Mouse (Mus musculus) testis, adult 2 months (tissue): ENCODE data around the gene 3110082I17Rik. TPM values are rescaled to one million over a fixed set of nuclear protein-coding genes. Genes with fewer than 3 reads are reported as not detected.

Source experiments
- H3K27ac ChIP-seq: fragments of 200-500 bp; 2 replicates; pipeline ENCODE4 v1.5.1; 2012; ENCODE audit warnings: low read depth, low read length; ENCODE audit not compliant: control insufficient read depth, insufficient read depth
- H3K27me3 ChIP-seq: fragments of 200-500 bp; 2 replicates; pipeline ENCODE4 v1.6.1; 2012; ENCODE audit warnings: mild to moderate bottlenecking, low read length, moderate library complexity; ENCODE audit not compliant: control insufficient read depth, insufficient read depth
- H3K36me3 ChIP-seq: fragments of 200-500 bp; 2 replicates; pipeline ENCODE4 v1.6.1; 2012; ENCODE audit warnings: mild to moderate bottlenecking, low read length; ENCODE audit not compliant: control insufficient read depth, insufficient read depth
- H3K4me1 ChIP-seq: fragments of 200-500 bp; 2 replicates; pipeline ENCODE4 v1.6.1; 2012; ENCODE audit warnings: low read length; ENCODE audit not compliant: control insufficient read depth, insufficient read depth
- H3K4me3 ChIP-seq: fragments of 200-500 bp; 2 replicates; pipeline ENCODE4 v1.5.1; 2012; ENCODE audit warnings: low read depth, mild to moderate bottlenecking, low read length, moderate library complexity, mixed read lengths; ENCODE audit not compliant: control insufficient read depth
- CTCF ChIP-seq: fragments of 200-500 bp; IDR thresholded peaks from 2 replicates; pipeline ENCODE4 v1.5.1; 2012; ENCODE audit warnings: low read depth, mild to moderate bottlenecking, inconsistent platforms, low read length, moderate library complexity; ENCODE audit not compliant: control insufficient read depth, insufficient read depth, insufficient replicate concordance
- POLR2A ChIP-seq: fragments of 200-500 bp; IDR thresholded peaks from 2 replicates; pipeline ENCODE4 v1.6.1; 2012; ENCODE audit warnings: low read depth, mild to moderate bottlenecking, inconsistent platforms, low read length, moderate library complexity; ENCODE audit not compliant: control insufficient read depth
- polyA plus RNA-seq: library from polyadenylated mRNA; depleted of rRNA; stranded (reverse); fragments of >200 nt; gene quantifications from 2 replicates; pipeline ENCODE4 v1.2.3, GENCODE M21; 2012

Gene 3110082I17Rik
- polyA plus RNA-seq, 1 experiment, result 14.9 TPM

- TF ChIP-seq CTCF, result no peak
- no peak for TF ChIP-seq POLR2A
- H3K4me1 ChIP-seq, result peaks cover 21% of the 10 kb centered on the region
- H3K27me3 ChIP-seq, result no peaks in the 10 kb centered on the region
- no peak overlapping the region for H3K27ac ChIP-seq
- H3K4me3 ChIP-seq, result no peak overlapping the region
- H3K36me3 ChIP-seq, result no peaks in the 10 kb centered on the region
These were observed 85.5 kb downstream of the 3110082I17Rik start for GRCm38 (mm10) chr5:139374841-139375240.

- Histone ChIP-seq H3K4me1 (peaks cover 13% of the 10 kb centered on the region), H3K27me3 (no peaks in the 10 kb centered on the region), H3K36me3 (no peaks in the 10 kb centered on the region), H3K4me3 (no peak overlapping the region), H3K27ac (no peak overlapping the region)
- TF ChIP-seq POLR2A (no peak), CTCF (no peak)
These were observed 86.4 kb downstream of the 3110082I17Rik start for GRCm38 (mm10) chr5:139373889-139374444.

- no peak for TF ChIP-seq POLR2A
- TF ChIP-seq CTCF, result no peak
- Histone ChIP-seq H3K36me3 (no peaks in the 10 kb centered on the region), H3K4me3 (no peak overlapping the region), H3K27ac (no peak overlapping the region), H3K27me3 (no peaks in the 10 kb centered on the region), H3K4me1 (peaks cover 7% of the 10 kb centered on the region)
These were observed 87.2 kb downstream of the 3110082I17Rik start for GRCm38 (mm10) chr5:139373126-139373525.

- TF ChIP-seq POLR2A, result peak; percentile 98
- no peak for TF ChIP-seq CTCF
- H3K4me1 ChIP-seq, result peaks cover 7% of the 10 kb centered on the region
- peak overlapping the region; percentile 82 for H3K27ac ChIP-seq
- H3K36me3 ChIP-seq, result no peaks in the 10 kb centered on the region
- H3K27me3 ChIP-seq, result no peaks in the 10 kb centered on the region
- H3K4me3 ChIP-seq, result peak overlapping the region; percentile 78
These were observed 88.5 kb downstream of the 3110082I17Rik start for GRCm38 (mm10) chr5:139371631-139372401.

- Histone ChIP-seq H3K4me3 (peak overlapping the region; percentile 78), H3K27ac (peak overlapping the region; percentile 82; the same call in 1 of the 2 replicates), H3K36me3 (no peaks in the 10 kb centered on the region), H3K27me3 (no peaks in the 10 kb centered on the region), H3K4me1 (peaks cover 7% of the 10 kb centered on the region)
- TF ChIP-seq POLR2A (no peak), CTCF (no peak)
These were observed 89.2 kb downstream of the 3110082I17Rik start for GRCm38 (mm10) chr5:139371118-139371517.

- TF ChIP-seq POLR2A, result no peak
- TF ChIP-seq CTCF, result no peak
- Histone ChIP-seq H3K27ac (no peak overlapping the region), H3K4me3 (no peak overlapping the region), H3K27me3 (no peaks in the 10 kb centered on the region), H3K4me1 (peaks cover 7% of the 10 kb centered on the region), H3K36me3 (no peaks in the 10 kb centered on the region)
These were observed 90.0 kb downstream of the 3110082I17Rik start for GRCm38 (mm10) chr5:139370336-139370735.

- peaks cover 13% of the 10 kb centered on the region for H3K4me1 ChIP-seq
- H3K36me3 ChIP-seq, result no peaks in the 10 kb centered on the region
- no peaks in the 10 kb centered on the region for H3K27me3 ChIP-seq
- TF ChIP-seq CTCF (no peak), POLR2A (no peak)
- H3K4me3 ChIP-seq, result no peak overlapping the region
- H3K27ac ChIP-seq, result no peak overlapping the region
These were observed 91.5 kb downstream of the 3110082I17Rik start for GRCm38 (mm10) chr5:139368638-139369320.
